Mouse (Mus musculus) ES-Bruce4 (cell line): ENCODE data around the gene Thbs3. TPM values are rescaled to one million over a fixed set of nuclear protein-coding genes. Genes with fewer than 3 reads are reported as not detected.

Experiments
- H3K27ac ChIP-seq: 2 replicates; pipeline ENCODE4 v1.5.1; 2012; ENCODE audit warnings: low read length, inconsistent platforms; ENCODE audit not compliant: insufficient read depth
- H3K27me3 ChIP-seq: 2 replicates; pipeline ENCODE4 v1.6.1; 2012; ENCODE audit warnings: mild to moderate bottlenecking, low read length, inconsistent platforms; ENCODE audit not compliant: control insufficient read depth, poor library complexity, insufficient read depth, severe bottlenecking
- H3K36me3 ChIP-seq: 2 replicates; pipeline ENCODE4 v1.6.1; 2012; ENCODE audit warnings: inconsistent platforms, mild to moderate bottlenecking, low read length, moderate library complexity; ENCODE audit not compliant: control insufficient read depth, poor library complexity, insufficient read depth, severe bottlenecking
- H3K4me1 ChIP-seq: one replicate; pipeline ENCODE4 v1.8.1; 2011; ENCODE audit warnings: low read length; ENCODE audit not compliant: control insufficient read depth, insufficient read depth
- H3K4me3 ChIP-seq: 2 replicates; pipeline ENCODE4 v1.5.1; 2011; ENCODE audit warnings: low read depth, mild to moderate bottlenecking, low read length
- H3K9ac ChIP-seq: 2 replicates; pipeline ENCODE4 v1.6.1; 2012; ENCODE audit warnings: low read depth, mild to moderate bottlenecking, inconsistent platforms; ENCODE audit not compliant: poor library complexity, severe bottlenecking
- H3K9me3 ChIP-seq: replicated peaks from 2 replicates; pipeline ENCODE4 v1.6.1; 2012; ENCODE audit warnings: mild to moderate bottlenecking, low read length, inconsistent platforms; ENCODE audit not compliant: control insufficient read depth, poor library complexity, insufficient read depth, severe bottlenecking
- CTCF ChIP-seq: IDR thresholded peaks from one replicate; pipeline ENCODE4 v1.8.1; 2011; ENCODE audit warnings: low read depth, low read length
- EP300 ChIP-seq: IDR thresholded peaks from 2 replicates; pipeline ENCODE4 v1.6.1; 2011; ENCODE audit warnings: low read depth, low read length; ENCODE audit not compliant: insufficient read depth
- POLR2A ChIP-seq: IDR thresholded peaks from one replicate; pipeline ENCODE4 v1.8.1; 2011; ENCODE audit warnings: low read length; ENCODE audit not compliant: insufficient read depth
- polyA plus RNA-seq: library from polyadenylated mRNA; stranded (reverse); fragments of >200 nt; gene quantifications from 2 replicates; pipeline ENCODE4 v1.2.4, GENCODE M21; 2011; ENCODE audit warnings: low read depth; ENCODE audit not compliant: missing spikeins, insufficient read depth, insufficient read length

The Thbs3 gene
- polyA plus RNA-seq, 1 experiment = 10.4 TPM

- Histone ChIP-seq H3K27me3 (no peaks in the 10 kb centered on the region), H3K27ac (no peak overlapping the region), H3K9me3 (no peaks in the 10 kb centered on the region), H3K4me3 (no peak overlapping the region), H3K9ac (no peak overlapping the region), H3K36me3 (no peaks in the 10 kb centered on the region), H3K4me1 (no peaks in the 10 kb centered on the region)
- TF ChIP-seq POLR2A (no peak), CTCF (no peak), EP300 (no peak)
These were observed 16.4 kb downstream of the Thbs3 start for GRCm38 (mm10) chr3:89231345-89231744.

- Histone ChIP-seq H3K4me1 (no peaks in the 10 kb centered on the region), H3K27ac (no peak overlapping the region), H3K9ac (no peak overlapping the region), H3K4me3 (no peak overlapping the region), H3K9me3 (no peaks in the 10 kb centered on the region), H3K36me3 (no peaks in the 10 kb centered on the region), H3K27me3 (no peaks in the 10 kb centered on the region)
- TF ChIP-seq CTCF = no peak
- TF ChIP-seq POLR2A = no peak
- TF ChIP-seq EP300 = no peak
These were observed 16.8 kb downstream of the Thbs3 start for GRCm38 (mm10) chr3:89231772-89232275.

- no peak for TF ChIP-seq CTCF
- TF ChIP-seq EP300 = no peak
- no peak for TF ChIP-seq POLR2A
- Histone ChIP-seq H3K27ac (no peak overlapping the region), H3K9me3 (no peaks in the 10 kb centered on the region), H3K9ac (no peak overlapping the region), H3K36me3 (no peaks in the 10 kb centered on the region), H3K27me3 (no peaks in the 10 kb centered on the region), H3K4me1 (no peaks in the 10 kb centered on the region), H3K4me3 (no peak overlapping the region)
These were observed 17.6 kb downstream of the Thbs3 start for GRCm38 (mm10) chr3:89232614-89233013.

- H3K9me3 ChIP-seq = no peaks in the 10 kb centered on the region
- H3K4me3 ChIP-seq = no peak overlapping the region
- H3K4me1 ChIP-seq = no peaks in the 10 kb centered on the region
- no peaks in the 10 kb centered on the region for H3K36me3 ChIP-seq
- no peak for TF ChIP-seq POLR2A
- peak; percentile 18 for TF ChIP-seq CTCF
- H3K27ac ChIP-seq = no peak overlapping the region
- H3K9ac ChIP-seq = no peak overlapping the region
- H3K27me3 ChIP-seq = no peaks in the 10 kb centered on the region
These were observed 18.7 kb downstream of the Thbs3 start for GRCm38 (mm10) chr3:89233562-89234110.

GRCm38 (mm10) chr3:89236516-89236915, 21.5 kb downstream of the Thbs3 start:
- no peak overlapping the region for H3K9ac ChIP-seq
- H3K9me3 ChIP-seq = no peaks in the 10 kb centered on the region
- no peaks in the 10 kb centered on the region; the same call in 1 of the 2 replicates for H3K36me3 ChIP-seq
- no peak overlapping the region for H3K27ac ChIP-seq
- no peaks in the 10 kb centered on the region for H3K4me1 ChIP-seq
- TF ChIP-seq CTCF = no peak
- TF ChIP-seq POLR2A = no peak
- no peak for TF ChIP-seq EP300
- H3K4me3 ChIP-seq = no peak overlapping the region
- no peaks in the 10 kb centered on the region for H3K27me3 ChIP-seq

GRCm38 (mm10) chr3:89237682-89238081, 22.7 kb downstream of the Thbs3 start:
- Histone ChIP-seq H3K9ac (no peak overlapping the region), H3K4me3 (peak overlapping the region; percentile 2; the same call in 1 of the 2 replicates), H3K27me3 (no peaks in the 10 kb centered on the region), H3K27ac (no peak overlapping the region), H3K36me3 (no peaks in the 10 kb centered on the region; the same call in 1 of the 2 replicates), H3K4me1 (no peaks in the 10 kb centered on the region), H3K9me3 (no peaks in the 10 kb centered on the region)
- TF ChIP-seq EP300 = no peak
- TF ChIP-seq POLR2A = no peak
- no peak for TF ChIP-seq CTCF
